Mouse (Mus musculus): ENCODE data around the gene Atg3. TPM values are rescaled to one million over a fixed set of nuclear protein-coding genes. Genes with fewer than 3 reads are reported as not detected.

Gene Atg3
- polyA plus RNA-seq (2014; fragmentation: Illumina TruSeq; extraction: RNeasy Lipid Tissue Mini Kit (QIAGEN cat#74804); ENCODE audit: low read depth, low replicate concordance): 223 TPM

GRCm38 (mm10) chr16:45158522-45159388 is at the start of gene Atg3, which contains the start of gene Slc35a5:
TSS of gene Atg3 (plus strand) at chr16:45158785.
TSS of gene Slc35a5 (minus strand) at chr16:45158706.

GRCm38 (mm10) chr16:45223648-45224388 is 65.2 kb downstream of the Atg3 start, which contains the start of gene Btla:
TSS of gene Btla (plus strand) at chr16:45224315.

Other genes starting within 250 kb of the Atg3 start
- gene Cd200r3, start 215.1 kb upstream of the Atg3 start, polyA plus RNA-seq (2014; fragmentation: Illumina TruSeq; extraction: RNeasy Lipid Tissue Mini Kit (QIAGEN cat#74804); ENCODE audit: low read depth, low replicate concordance): not detected
- gene Ccdc80, start 65.4 kb upstream of the Atg3 start, polyA plus RNA-seq (2014; fragmentation: Illumina TruSeq; extraction: RNeasy Lipid Tissue Mini Kit (QIAGEN cat#74804); ENCODE audit: low read depth, low replicate concordance): 3.5 TPM
- 23.4 TPM for gene Slc35a5, start 79 bp upstream of the Atg3 start, polyA plus RNA-seq (2014; fragmentation: Illumina TruSeq; extraction: RNeasy Lipid Tissue Mini Kit (QIAGEN cat#74804); ENCODE audit: low read depth, low replicate concordance)
- gene Btla, start 65.5 kb downstream of the Atg3 start, polyA plus RNA-seq (2014; fragmentation: Illumina TruSeq; extraction: RNeasy Lipid Tissue Mini Kit (QIAGEN cat#74804); ENCODE audit: low read depth, low replicate concordance): 2.0 TPM